Mouse (Mus musculus): ENCODE results near the gene Rps3a1. TPM values are rescaled to one million over a fixed set of nuclear protein-coding genes. Genes with fewer than 3 reads are reported as not detected.

Gene Rps3a1
- 23.5 and 27.1 TPM in 2 replicates for polyA plus RNA-seq (2012; rRNA removed; ENCODE audit: low replicate concordance)

GRCm38 (mm10) chr3:86142263-86142933, at the start of gene Rps3a1:
Gene Rps3a1 (minus strand): TSS chr3:86142702.

Other genes starting within 250 kb of the Rps3a1 start
- gene Sh3d19, start 171.6 kb downstream of the Rps3a1 start, polyA plus RNA-seq (2012; rRNA removed; ENCODE audit: low replicate concordance), result 106 and 107 TPM in 2 replicates
- not detected in 2 replicates for gene Prss48, start 140.2 kb downstream of the Rps3a1 start, polyA plus RNA-seq (2012; rRNA removed; ENCODE audit: low replicate concordance)
- gene Lrba, start 82.0 kb upstream of the Rps3a1 start, polyA plus RNA-seq (2012; rRNA removed; ENCODE audit: low replicate concordance), result 25.7 and 38.2 TPM in 2 replicates

Data from duodenum, adult 2 months (tissue).